Mouse (Mus musculus): ENCODE results near the gene Senp3. TPM values are rescaled to one million over a fixed set of nuclear protein-coding genes. Genes with fewer than 3 reads are reported as not detected.
"Not testable (repeated sequence)": the region's sequence is repeated elsewhere in the genome, so short reads cannot be mapped to it uniquely, and the experiment has no call there.

The Senp3 gene
- polyA plus RNA-seq, 1 experiment from 2014 or later, result 89.8 TPM

DNA sequence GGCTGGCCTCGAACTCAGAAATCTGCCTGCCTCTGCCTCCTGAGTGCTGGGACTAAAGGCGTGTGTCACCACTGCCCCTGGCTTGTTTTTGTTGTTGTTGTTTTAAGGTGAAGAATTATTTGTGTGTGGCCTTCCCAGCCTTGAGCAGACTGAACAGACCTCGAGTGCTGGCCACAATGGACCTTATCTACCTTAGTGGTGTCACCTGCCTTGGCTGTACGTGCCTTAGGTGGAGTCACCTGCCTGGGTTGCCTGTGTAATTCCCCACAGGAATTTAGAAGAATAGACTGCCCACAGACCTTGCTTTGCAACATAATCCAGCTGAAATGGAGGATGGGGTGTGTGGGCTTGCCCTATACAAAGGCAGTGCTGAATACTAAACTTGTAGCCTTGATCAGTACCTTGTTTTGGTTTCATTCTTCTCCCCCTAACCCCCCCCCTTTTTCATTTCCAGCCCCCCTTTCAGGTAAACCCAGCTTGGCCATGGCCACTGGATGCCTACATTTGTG is 26.0 kb upstream of the Senp3 start:
- Histone ChIP-seq H3K27ac (ENCODE audit: low read depth, low read length) (no peak overlapping the region), H3K9ac (ENCODE audit: low read depth, low read length) (no peak overlapping the region), H3K27me3 (replicated peaks; ENCODE audit: control insufficient read depth, insufficient read depth, low read length) (no peaks in the 10 kb centered on the region), H3K4me3 (ENCODE audit: low read length) (no peak overlapping the region), H3K9me3 (ENCODE audit: control insufficient read depth, low read length) (no peaks in the 10 kb centered on the region), H3K4me2 (ENCODE audit: low read length) (no peak overlapping the region), H3K36me3 (ENCODE audit: control insufficient read depth, insufficient read depth, low read length) (no peaks in the 10 kb centered on the region), H3K4me1 (ENCODE audit: control insufficient read depth, insufficient read depth, low read depth, low read length) (no peaks in the 10 kb centered on the region)
- WGBS, result 86% methylated on average over 4 of the region's 4 CpGs
- ATAC-seq, result no peak

DNA sequence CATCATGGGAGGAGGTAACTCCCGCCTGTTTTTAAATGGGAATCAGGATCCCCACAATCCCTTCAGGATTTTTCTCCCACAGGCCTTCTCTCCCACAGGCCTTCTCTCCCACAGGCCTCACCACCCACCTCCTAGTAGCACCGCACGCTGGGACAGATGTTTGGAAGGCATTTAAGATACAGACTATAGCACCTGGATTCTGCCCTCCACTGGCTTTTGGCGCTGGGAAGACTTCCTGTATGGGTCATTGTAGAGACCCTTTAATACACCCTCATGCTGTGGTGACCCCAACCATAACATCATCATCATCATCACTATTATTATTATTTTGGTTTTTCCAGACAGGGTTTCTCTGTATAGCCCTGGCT is 25.6 kb upstream of the Senp3 start:
- no peaks in the 10 kb centered on the region for H3K36me3 ChIP-seq (ENCODE audit: control insufficient read depth, insufficient read depth, low read length)
- no peak overlapping the region for H3K4me2 ChIP-seq (ENCODE audit: low read length)
- H3K9ac ChIP-seq (ENCODE audit: low read depth, low read length), result no peak overlapping the region
- ATAC-seq, result no peak
- no peaks in the 10 kb centered on the region for H3K27me3 ChIP-seq (replicated peaks; ENCODE audit: control insufficient read depth, insufficient read depth, low read length)
- no peaks in the 10 kb centered on the region for H3K9me3 ChIP-seq (ENCODE audit: control insufficient read depth, low read length)
- WGBS, result 91% methylated on average over 4 of the region's 4 CpGs
- peak overlapping the region; percentile 40; the same call in 1 of the 2 replicates for H3K27ac ChIP-seq (ENCODE audit: low read depth, low read length)
- no peak overlapping the region for H3K4me3 ChIP-seq (ENCODE audit: low read length)
- H3K4me1 ChIP-seq (ENCODE audit: control insufficient read depth, insufficient read depth, low read depth, low read length), result no peaks in the 10 kb centered on the region

DNA sequence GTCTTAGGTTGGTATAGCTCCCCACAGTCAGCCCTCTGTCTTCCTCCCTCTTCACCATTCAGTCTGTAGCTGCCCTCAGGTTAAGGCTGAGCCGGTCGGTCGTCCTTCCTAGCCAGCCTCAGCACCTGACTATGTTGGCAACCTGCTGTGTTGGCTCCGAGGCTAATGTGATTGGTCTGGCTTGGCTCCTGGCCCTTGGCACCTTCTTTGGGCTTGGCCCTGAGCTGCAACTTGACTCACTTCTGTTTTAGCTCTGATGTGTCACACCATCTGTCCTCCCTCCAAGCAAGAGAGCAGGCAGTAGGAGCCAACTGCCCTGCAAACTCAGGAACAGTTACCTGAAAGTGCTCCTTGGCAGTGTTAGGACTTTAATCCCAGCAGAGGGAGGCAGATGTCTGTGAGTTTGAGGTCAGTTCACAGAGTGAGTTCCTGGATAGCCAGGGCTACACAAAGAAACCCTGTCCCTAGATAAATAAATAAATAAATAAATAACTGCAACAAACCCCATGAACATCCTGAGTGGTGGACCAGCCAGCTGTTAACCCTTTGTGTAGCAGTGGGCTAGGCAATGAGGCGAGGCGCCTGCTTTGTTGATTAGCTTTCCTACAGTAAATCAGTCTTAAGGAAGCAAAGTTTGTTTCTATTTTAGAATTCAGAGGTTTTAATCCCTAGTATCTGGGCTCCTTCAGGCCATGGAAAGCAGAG is 25.0 kb upstream of the Senp3 start:
- H3K9me3 ChIP-seq (ENCODE audit: control insufficient read depth, low read length), result no peaks in the 10 kb centered on the region
- H3K4me1 ChIP-seq (ENCODE audit: control insufficient read depth, insufficient read depth, low read depth, low read length), result no peaks in the 10 kb centered on the region
- peak; percentile 76 for ATAC-seq
- no peaks in the 10 kb centered on the region for H3K27me3 ChIP-seq (replicated peaks; ENCODE audit: control insufficient read depth, insufficient read depth, low read length)
- H3K4me3 ChIP-seq (ENCODE audit: low read length), result no peak overlapping the region
- WGBS, result 46% methylated on average over 6 of the region's 6 CpGs
- peak overlapping the region; percentile 40; the same call in 1 of the 2 replicates for H3K27ac ChIP-seq (ENCODE audit: low read depth, low read length)
- no peaks in the 10 kb centered on the region for H3K36me3 ChIP-seq (ENCODE audit: control insufficient read depth, insufficient read depth, low read length)
- H3K4me2 ChIP-seq (ENCODE audit: low read length), result no peak overlapping the region
- H3K9ac ChIP-seq (ENCODE audit: low read depth, low read length), result no peak overlapping the region

DNA sequence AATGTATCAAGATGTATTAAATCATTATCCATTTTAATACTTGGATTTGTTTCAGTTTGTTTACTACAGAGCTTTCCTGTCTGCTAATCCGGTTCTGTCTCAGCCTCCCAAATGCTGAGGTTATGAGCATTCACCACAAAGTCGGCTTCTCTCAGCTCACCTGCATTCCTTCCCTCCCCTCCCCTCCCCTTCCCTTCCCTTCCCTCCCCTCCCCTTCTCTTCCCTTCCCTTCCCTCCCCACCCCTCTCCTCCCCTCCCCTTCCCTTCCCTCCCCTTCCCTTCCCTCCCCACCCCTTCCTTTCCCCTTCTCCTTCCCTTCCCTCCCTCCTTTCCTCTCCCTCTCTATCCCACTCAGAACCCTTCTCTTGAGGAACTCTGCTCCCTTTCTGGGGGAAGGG is 22.7 kb upstream of the Senp3 start:
- 65% methylated on average over 2 of the region's 2 CpGs for WGBS
- Histone ChIP-seq H3K4me3 (ENCODE audit: low read length) (no peak overlapping the region), H3K9ac (ENCODE audit: low read depth, low read length) (no peak overlapping the region), H3K27me3 (replicated peaks; ENCODE audit: control insufficient read depth, insufficient read depth, low read length) (no peaks in the 10 kb centered on the region), H3K36me3 (ENCODE audit: control insufficient read depth, insufficient read depth, low read length) (no peaks in the 10 kb centered on the region), H3K4me2 (ENCODE audit: low read length) (no peak overlapping the region), H3K4me1 (ENCODE audit: control insufficient read depth, insufficient read depth, low read depth, low read length) (no peaks in the 10 kb centered on the region), H3K9me3 (ENCODE audit: control insufficient read depth, low read length) (no peaks in the 10 kb centered on the region), H3K27ac (ENCODE audit: low read depth, low read length) (no peak overlapping the region)
- ATAC-seq, result no peak

DNA sequence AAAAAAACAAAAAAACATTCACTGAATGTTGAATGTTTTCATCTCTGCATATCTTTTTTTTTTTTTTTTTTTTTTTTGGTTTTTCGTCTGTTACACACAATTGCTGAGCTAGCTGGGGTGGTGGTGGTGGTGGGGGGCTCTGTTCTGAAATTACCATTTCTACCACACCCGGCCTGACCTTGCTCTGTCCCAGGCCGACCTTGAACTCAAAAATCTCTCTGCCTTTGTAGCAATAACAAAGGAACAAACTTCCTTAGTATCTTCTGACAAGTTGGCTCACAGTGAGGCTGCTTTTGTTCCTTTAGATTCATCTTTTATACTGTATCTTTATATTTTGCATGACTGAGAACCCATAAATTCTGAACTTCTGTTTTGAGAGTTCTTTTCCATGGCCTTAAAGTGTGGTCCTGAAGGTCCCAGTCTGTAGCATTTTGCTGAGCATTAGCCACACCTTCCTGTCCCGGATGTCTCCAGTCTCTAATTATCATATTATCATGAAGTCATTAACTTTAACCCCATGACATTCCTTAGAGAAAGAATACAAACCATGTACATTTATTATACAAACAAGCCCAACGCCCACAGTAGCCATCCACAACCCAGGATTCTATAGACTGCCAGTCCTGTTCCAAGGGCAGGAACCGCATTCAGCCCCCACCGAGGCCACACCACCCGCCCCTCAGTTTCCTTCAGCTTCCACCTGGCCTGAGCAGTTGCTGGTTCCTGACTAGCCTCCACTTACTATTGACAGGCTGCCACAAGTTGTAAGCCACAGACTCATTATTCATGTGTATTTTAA is 22.1 kb upstream of the Senp3 start:
- 54% methylated on average over 8 of the region's 8 CpGs for WGBS
- no peak for ATAC-seq
- Histone ChIP-seq H3K36me3 (ENCODE audit: control insufficient read depth, insufficient read depth, low read length) (no peaks in the 10 kb centered on the region), H3K9me3 (ENCODE audit: control insufficient read depth, low read length) (no peaks in the 10 kb centered on the region), H3K4me3 (ENCODE audit: low read length) (no peak overlapping the region), H3K4me1 (ENCODE audit: control insufficient read depth, insufficient read depth, low read depth, low read length) (no peaks in the 10 kb centered on the region), H3K9ac (ENCODE audit: low read depth, low read length) (no peak overlapping the region), H3K27me3 (replicated peaks; ENCODE audit: control insufficient read depth, insufficient read depth, low read length) (no peaks in the 10 kb centered on the region), H3K4me2 (ENCODE audit: low read length) (no peak overlapping the region), H3K27ac (ENCODE audit: low read depth, low read length) (no peak overlapping the region)

DNA sequence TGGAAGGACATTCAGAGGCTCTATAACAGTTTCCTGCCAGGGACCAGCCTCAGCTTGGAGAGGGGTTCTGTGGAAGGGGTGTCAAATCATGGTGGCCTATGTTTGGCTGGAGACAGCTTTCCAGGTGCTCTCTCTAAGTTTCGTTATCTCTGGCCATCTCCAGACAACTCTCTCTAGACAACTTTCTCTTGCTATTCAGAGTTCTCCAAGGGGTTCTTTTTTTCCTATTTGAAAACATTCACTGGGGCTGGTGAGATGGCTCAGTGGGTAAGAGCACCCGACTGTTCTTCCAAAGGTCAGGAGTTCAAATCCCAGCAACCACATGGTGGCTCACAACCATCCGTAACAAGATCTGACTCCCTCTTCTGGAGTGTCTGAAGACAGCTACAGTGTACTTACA is 21.5 kb upstream of the Senp3 start:
- not testable (repeated sequence) for ATAC-seq; H3K4me2 ChIP-seq (ENCODE audit: low read length); H3K4me3 ChIP-seq (ENCODE audit: low read length); H3K9me3 ChIP-seq (ENCODE audit: control insufficient read depth, low read length); H3K27ac ChIP-seq (ENCODE audit: low read depth, low read length); H3K27me3 ChIP-seq (replicated peaks; ENCODE audit: control insufficient read depth, insufficient read depth, low read length); H3K4me1 ChIP-seq (ENCODE audit: control insufficient read depth, insufficient read depth, low read depth, low read length); H3K36me3 ChIP-seq (ENCODE audit: control insufficient read depth, insufficient read depth, low read length); H3K9ac ChIP-seq (ENCODE audit: low read depth, low read length)
- WGBS, result 57% methylated on average over 2 of the region's 3 CpGs

DNA sequence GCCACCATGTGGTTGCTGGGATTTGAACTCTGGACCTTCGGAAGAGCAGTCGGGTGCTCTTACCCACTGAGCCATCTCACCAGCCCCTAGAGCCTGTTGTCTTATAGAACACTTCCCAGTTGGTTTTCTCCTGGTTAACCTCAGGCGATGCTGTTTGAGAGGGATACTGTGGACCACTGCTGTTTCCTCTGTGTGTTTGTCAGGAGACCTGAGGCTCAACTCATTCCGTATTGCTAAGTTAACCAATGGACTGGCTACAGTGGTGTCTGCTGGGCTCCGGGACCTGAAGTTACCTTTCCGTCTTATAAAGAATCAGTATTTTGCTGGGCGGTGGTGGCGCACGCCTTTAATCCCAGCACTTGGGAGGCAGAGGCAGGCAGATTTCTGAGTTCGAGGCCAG is 21.0 kb upstream of the Senp3 start:
- not testable (repeated sequence) for H3K9me3 ChIP-seq (ENCODE audit: control insufficient read depth, low read length); H3K36me3 ChIP-seq (ENCODE audit: control insufficient read depth, insufficient read depth, low read length); H3K9ac ChIP-seq (ENCODE audit: low read depth, low read length); H3K27ac ChIP-seq (ENCODE audit: low read depth, low read length); ATAC-seq; H3K4me3 ChIP-seq (ENCODE audit: low read length); H3K4me2 ChIP-seq (ENCODE audit: low read length); H3K4me1 ChIP-seq (ENCODE audit: control insufficient read depth, insufficient read depth, low read depth, low read length); H3K27me3 ChIP-seq (replicated peaks; ENCODE audit: control insufficient read depth, insufficient read depth, low read length)
- WGBS, result 94% methylated on average over 10 of the region's 10 CpGs

DNA sequence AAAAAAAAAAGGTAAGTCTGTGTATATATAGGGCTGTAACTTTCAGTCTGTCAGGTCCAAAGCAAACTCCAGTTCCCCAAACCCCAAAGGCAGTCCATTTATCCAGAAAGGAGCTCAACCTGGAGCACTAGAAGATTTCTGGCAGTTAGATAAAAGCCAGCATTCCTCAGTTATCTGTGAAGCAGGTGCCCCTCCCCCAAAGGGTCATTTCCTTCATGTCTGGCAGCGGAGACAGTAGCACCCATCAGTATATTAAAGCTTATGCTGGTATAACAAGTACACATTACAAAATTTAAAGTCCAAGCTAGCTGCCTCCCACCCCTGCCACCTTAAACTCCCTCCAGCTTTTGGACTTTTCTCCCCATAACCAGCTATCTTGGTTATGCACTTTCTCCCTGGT is 17.7 kb upstream of the Senp3 start:
- Histone ChIP-seq H3K36me3 (ENCODE audit: control insufficient read depth, insufficient read depth, low read length) (no peaks in the 10 kb centered on the region), H3K4me1 (ENCODE audit: control insufficient read depth, insufficient read depth, low read depth, low read length) (peaks cover 11% of the 10 kb centered on the region), H3K4me2 (ENCODE audit: low read length) (no peak overlapping the region), H3K9me3 (ENCODE audit: control insufficient read depth, low read length) (no peaks in the 10 kb centered on the region), H3K9ac (ENCODE audit: low read depth, low read length) (no peak overlapping the region), H3K27ac (ENCODE audit: low read depth, low read length) (no peak overlapping the region), H3K27me3 (replicated peaks; ENCODE audit: control insufficient read depth, insufficient read depth, low read length) (no peaks in the 10 kb centered on the region), H3K4me3 (ENCODE audit: low read length) (no peak overlapping the region)
- WGBS, result 86% methylated on average over 1 of the region's 1 CpGs
- ATAC-seq, result no peak

DNA sequence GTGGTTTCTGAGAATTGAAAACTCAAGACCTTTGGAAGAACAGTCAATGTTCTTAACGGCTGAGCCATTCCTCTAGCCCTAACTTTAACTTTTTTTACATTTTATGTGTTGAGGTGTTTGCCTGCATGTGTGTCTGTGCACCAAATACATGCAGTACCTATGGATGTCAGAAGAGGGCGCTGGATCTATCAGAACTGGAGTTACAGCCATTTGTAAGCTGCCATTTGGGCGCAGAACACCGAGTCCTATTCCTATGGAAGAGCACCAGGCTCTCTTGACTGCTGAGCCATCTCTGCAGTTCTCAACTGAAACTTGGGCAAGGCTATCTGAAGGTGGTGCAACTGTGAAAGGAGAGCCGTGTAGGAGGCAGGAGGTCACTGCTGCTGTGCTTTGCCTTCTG is 16.7 kb upstream of the Senp3 start:
- Histone ChIP-seq H3K4me3 (ENCODE audit: low read length) (no peak overlapping the region), H3K4me1 (ENCODE audit: control insufficient read depth, insufficient read depth, low read depth, low read length) (peaks cover 11% of the 10 kb centered on the region), H3K9me3 (ENCODE audit: control insufficient read depth, low read length) (no peaks in the 10 kb centered on the region), H3K27me3 (replicated peaks; ENCODE audit: control insufficient read depth, insufficient read depth, low read length) (no peaks in the 10 kb centered on the region; the same call in 1 of the 2 replicates), H3K9ac (ENCODE audit: low read depth, low read length) (no peak overlapping the region), H3K4me2 (ENCODE audit: low read length) (no peak overlapping the region), H3K27ac (ENCODE audit: low read depth, low read length) (no peak overlapping the region), H3K36me3 (ENCODE audit: control insufficient read depth, insufficient read depth, low read length) (no peaks in the 10 kb centered on the region)
- ATAC-seq, result no peak
- 70% methylated on average over 5 of the region's 5 CpGs for WGBS
